Mouse (Mus musculus) midbrain, embryonic 12.5 days (tissue): ENCODE results near the gene Cpped1. TPM values are rescaled to one million over a fixed set of nuclear protein-coding genes. Genes with fewer than 3 reads are reported as not detected.
A peak's percentile ranks its signal among the peaks of the same experiment; 100 is the strongest.

Source experiments
- ATAC-seq: fragments of 200-750 bp; cut with Nextera tagmentation; 2 replicates; pipeline ENCODE4 v1.8.0; 2017; ENCODE audit warnings: low read depth, moderate TSS enrichment, moderate library complexity; ENCODE audit not compliant: low FRiP score
- H3K27ac ChIP-seq: fragments of 300-500 bp; sonication (generic); replicated peaks from 2 replicates; pipeline ENCODE4 v1.5.1; 2016; ENCODE audit warnings: mild to moderate bottlenecking
- H3K27me3 ChIP-seq: fragments of 300-500 bp; sonication (generic); 2 replicates; pipeline ENCODE4 v1.6.1; 2016; ENCODE audit warnings: mild to moderate bottlenecking
- H3K36me3 ChIP-seq: fragments of 300-500 bp; sonication (generic); 2 replicates; pipeline ENCODE4 v1.6.1; 2016
- H3K4me1 ChIP-seq: fragments of 300-500 bp; sonication (generic); 2 replicates; pipeline ENCODE4 v1.6.1; 2016
- H3K4me2 ChIP-seq: fragments of 300-500 bp; sonication (generic); replicated peaks from 2 replicates; pipeline ENCODE4 v1.6.1; 2016; ENCODE audit warnings: mild to moderate bottlenecking, moderate library complexity
- H3K4me3 ChIP-seq: fragments of 300-500 bp; sonication (generic); 2 replicates; pipeline ENCODE4 v1.5.1; 2016; ENCODE audit warnings: mild to moderate bottlenecking
- H3K9ac ChIP-seq: fragments of 300-500 bp; sonication (generic); replicated peaks from 2 replicates; pipeline ENCODE4 v1.6.1; 2016; ENCODE audit warnings: mild to moderate bottlenecking, moderate library complexity
- H3K9me3 ChIP-seq: fragments of 300-500 bp; sonication (generic); 2 replicates; pipeline ENCODE4 v1.6.1; 2016; ENCODE audit warnings: mild to moderate bottlenecking
- WGBS: fragments of 180-500 bp; shearing (Covaris S2); methylation state at CpG from one replicate; pipeline ENCODE4 v1.1.7; 2016; 5-methylcytosine and 5-hydroxymethylcytosine counted together
- polyA plus RNA-seq: library from polyadenylated mRNA; unstranded; fragments of >200 nt; fragmentation: Nextera tagmentation; extraction: Ambion mirVana; gene quantifications from 2 replicates; pipeline ENCODE4 v1.2.1, GENCODE M21; 2016

The Cpped1 gene
- polyA plus RNA-seq, 1 experiment from 2014 or later: 15.2 TPM

DNA sequence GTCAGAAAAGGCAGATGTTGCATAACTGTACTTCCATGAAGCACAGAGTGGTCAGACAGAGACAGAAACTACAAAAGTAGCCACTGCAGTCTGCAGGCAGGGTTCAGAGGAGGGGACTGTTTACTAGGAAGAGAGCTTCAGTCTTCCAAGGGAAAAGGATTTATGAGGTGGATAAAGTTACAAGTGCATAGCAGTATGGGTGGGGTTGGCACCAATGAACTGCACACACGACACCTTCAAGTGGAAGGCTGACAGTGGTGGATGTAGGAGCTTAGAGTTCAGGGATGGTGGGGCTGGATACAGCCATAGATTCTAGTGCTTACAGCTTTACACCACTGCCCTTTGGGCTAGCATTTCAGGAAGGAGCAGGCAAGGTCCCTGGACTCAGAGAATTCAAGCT is 75.8 kb downstream of the Cpped1 start:
- ATAC-seq: no peak
- Histone ChIP-seq H3K9ac (no peak overlapping the region), H3K27ac (no peak overlapping the region), H3K4me3 (no peak overlapping the region), H3K4me2 (no peak overlapping the region), H3K27me3 (no peaks in the 10 kb centered on the region), H3K4me1 (no peaks in the 10 kb centered on the region), H3K9me3 (no peaks in the 10 kb centered on the region), H3K36me3 (no peaks in the 10 kb centered on the region)
- 83% methylated on average over 1 of the region's 1 CpGs for WGBS

DNA sequence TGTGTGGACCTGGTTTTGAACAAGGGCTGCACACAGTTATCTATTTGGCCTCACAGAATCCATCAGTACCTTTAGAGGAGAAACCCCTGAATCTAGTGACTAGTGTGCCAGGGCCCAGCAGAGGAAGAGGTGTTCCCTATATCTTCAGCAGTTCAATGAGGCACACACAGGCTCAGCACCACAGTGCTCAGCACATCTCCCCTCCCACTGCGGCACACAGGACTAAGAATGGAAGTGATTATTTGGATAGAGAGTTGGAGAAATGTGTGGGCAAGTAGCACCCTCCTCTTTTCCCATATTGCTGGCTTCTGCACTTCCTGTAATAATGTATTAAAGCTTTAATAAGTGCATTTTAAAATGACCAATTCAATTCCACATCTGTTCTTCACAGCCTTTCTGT is 80.4 kb downstream of the Cpped1 start:
- Histone ChIP-seq H3K36me3 (no peaks in the 10 kb centered on the region), H3K4me3 (no peak overlapping the region), H3K4me2 (no peak overlapping the region), H3K9me3 (no peaks in the 10 kb centered on the region), H3K4me1 (no peaks in the 10 kb centered on the region), H3K27me3 (no peaks in the 10 kb centered on the region), H3K27ac (no peak overlapping the region), H3K9ac (no peak overlapping the region)
- WGBS: 85% methylated on average over 1 of the region's 1 CpGs
- no peak for ATAC-seq

DNA sequence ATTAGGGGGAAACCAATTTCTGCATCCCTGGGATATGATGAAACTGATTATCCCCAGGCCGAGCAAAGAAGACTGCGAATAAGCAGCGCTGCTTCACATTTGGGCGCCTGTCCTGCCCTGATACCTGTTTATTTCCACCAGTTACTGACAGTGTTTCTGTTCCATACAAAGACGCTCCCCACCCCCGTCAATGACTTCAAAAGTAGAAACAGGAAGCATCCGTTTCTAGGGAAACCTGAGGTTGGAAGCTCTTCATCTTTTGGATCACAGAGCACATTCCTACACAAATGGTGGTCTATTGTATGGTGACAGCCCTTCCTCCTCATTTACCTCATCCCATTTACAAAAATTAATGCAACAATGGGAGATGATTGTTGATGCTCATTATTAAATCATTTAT is 84.4 kb downstream of the Cpped1 start:
- 0 out of 2 replicates have a peak overlapping the region, but pooled peaks have one; percentile 20 for H3K27ac ChIP-seq
- H3K36me3 ChIP-seq: no peaks in the 10 kb centered on the region
- H3K4me2 ChIP-seq: no peak overlapping the region
- no peaks in the 10 kb centered on the region for H3K9me3 ChIP-seq
- no peaks in the 10 kb centered on the region for H3K27me3 ChIP-seq
- H3K4me1 ChIP-seq: no peaks in the 10 kb centered on the region
- no peak overlapping the region for H3K4me3 ChIP-seq
- H3K9ac ChIP-seq: no peak overlapping the region
- ATAC-seq: no peak
- 74% methylated on average over 7 of the region's 7 CpGs for WGBS

DNA sequence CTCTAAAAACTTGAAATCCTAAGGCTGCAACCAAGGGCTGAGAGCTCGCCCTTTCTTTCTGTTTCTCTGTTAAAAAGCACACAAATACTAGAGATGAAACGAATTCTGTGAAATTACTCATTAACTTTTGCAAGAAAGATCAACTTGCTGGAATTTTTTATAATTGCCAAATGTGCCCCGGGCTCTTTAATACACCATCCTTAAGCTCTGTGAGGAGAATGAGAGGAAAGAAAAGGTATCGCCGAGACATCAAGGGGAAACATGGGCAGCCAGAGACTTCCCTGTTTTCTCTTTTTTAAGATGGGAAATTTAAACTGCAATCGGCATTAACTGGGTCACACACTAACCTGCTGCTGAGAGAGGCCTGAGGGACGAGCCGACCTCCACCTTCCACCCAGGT is 84.9 kb downstream of the Cpped1 start:
- 80% methylated on average over 8 of the region's 8 CpGs for WGBS

DNA sequence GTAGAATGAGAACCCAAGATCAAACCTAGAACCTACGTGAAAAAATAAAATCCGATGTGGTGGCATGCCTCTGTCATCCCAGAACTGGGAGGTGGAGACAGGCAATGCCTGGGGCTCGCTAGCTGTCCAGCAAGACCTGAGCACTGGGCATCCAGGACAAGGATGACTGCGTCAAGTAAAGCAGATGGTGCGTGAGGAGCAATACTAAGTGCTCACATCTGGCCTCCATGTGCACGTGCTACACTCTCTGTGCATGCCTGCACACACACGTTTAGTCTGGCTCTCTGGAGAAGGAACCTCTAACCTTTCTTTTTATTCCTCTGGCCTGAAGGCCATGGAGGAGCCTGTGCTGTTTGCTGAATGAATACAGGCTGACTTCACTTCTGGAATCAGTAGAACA is 88.5 kb downstream of the Cpped1 start:
- H3K27ac ChIP-seq: no peak overlapping the region
- H3K9ac ChIP-seq: no peak overlapping the region
- H3K36me3 ChIP-seq: no peaks in the 10 kb centered on the region
- H3K27me3 ChIP-seq: no peaks in the 10 kb centered on the region
- H3K9me3 ChIP-seq: no peaks in the 10 kb centered on the region
- no peak overlapping the region for H3K4me2 ChIP-seq
- no peak overlapping the region for H3K4me3 ChIP-seq
- 78% methylated on average over 7 of the region's 7 CpGs for WGBS
- no peaks in the 10 kb centered on the region for H3K4me1 ChIP-seq
- ATAC-seq: no peak

More for the DNA sequence above, 84.9 kb downstream of the Cpped1 start:
- Histone ChIP-seq H3K4me2 (no peak overlapping the region), H3K9me3 (no peaks in the 10 kb centered on the region), H3K36me3 (no peaks in the 10 kb centered on the region), H3K9ac (no peak overlapping the region), H3K27ac (0 out of 2 replicates have a peak overlapping the region, but pooled peaks have one; percentile 20), H3K27me3 (no peaks in the 10 kb centered on the region), H3K4me3 (no peak overlapping the region), H3K4me1 (no peaks in the 10 kb centered on the region)
- ATAC-seq: no peak

DNA sequence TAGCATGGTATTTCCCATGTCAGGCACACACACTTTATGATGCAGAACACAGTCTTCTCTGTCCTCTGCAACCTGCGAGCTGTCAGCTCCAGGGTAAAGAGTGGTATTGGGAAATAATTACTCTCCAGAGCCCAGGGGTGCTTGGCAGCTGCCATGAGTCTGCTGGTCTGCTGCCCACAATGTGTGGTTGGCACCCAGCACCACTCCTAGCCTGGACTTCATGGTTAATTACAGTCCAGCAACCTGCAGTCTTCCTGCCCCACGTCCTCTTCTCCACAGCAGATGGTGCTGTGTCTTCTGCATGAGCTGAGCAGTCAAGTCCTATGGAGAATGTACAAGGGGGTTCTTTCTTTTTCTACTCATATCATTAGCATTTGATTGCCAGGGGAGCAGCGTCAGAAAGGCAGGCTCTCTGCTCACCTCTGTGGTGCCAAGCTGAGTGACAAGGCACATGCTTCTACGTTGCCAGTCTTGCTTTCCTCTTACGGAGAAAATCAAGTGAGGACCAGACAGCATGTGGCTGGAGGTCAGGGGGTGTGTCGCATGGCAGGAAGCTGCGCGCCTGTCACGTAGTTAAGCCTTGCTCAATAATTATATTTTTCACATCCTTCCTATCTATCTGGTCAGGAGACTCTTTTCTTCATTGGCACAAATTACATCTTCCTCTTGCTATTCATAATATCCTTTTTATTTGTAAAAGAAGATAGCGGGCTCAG is 94.2 kb downstream of the Cpped1 start:
- H3K4me2 ChIP-seq: no peak overlapping the region

DNA sequence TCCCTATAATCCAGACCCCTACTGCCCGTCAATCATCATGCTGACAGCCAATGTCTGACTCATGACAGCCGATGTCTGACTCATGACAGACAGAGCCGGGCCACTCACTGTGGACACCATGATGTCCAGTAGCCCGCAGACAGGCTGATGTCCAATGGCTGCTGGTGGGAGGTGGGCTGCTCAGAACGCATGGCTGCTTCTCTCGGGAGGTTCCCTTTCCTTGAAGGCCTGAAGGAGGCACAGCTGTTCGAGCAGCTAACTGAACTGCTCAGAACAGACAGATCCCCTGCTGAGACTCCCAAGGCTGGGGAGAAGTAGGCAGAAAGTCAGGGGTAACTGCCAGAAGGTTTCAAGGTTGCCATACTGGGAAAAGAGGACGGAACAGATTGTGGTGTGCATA is 97.1 kb downstream of the Cpped1 start:
- ATAC-seq: no peak
- Histone ChIP-seq H3K9me3 (no peaks in the 10 kb centered on the region), H3K4me2 (no peak overlapping the region), H3K36me3 (no peaks in the 10 kb centered on the region), H3K4me3 (no peak overlapping the region), H3K4me1 (no peaks in the 10 kb centered on the region), H3K27me3 (no peaks in the 10 kb centered on the region), H3K9ac (no peak overlapping the region), H3K27ac (no peak overlapping the region)
- WGBS: 75% methylated on average over 8 of the region's 8 CpGs

More for the DNA sequence above, 94.2 kb downstream of the Cpped1 start:
- Histone ChIP-seq H3K27me3 (no peaks in the 10 kb centered on the region), H3K4me3 (no peak overlapping the region), H3K27ac (no peak overlapping the region), H3K9ac (no peak overlapping the region), H3K36me3 (no peaks in the 10 kb centered on the region), H3K9me3 (no peaks in the 10 kb centered on the region), H3K4me1 (no peaks in the 10 kb centered on the region)
- ATAC-seq: no peak
- WGBS: 80% methylated on average over 10 of the region's 10 CpGs

DNA sequence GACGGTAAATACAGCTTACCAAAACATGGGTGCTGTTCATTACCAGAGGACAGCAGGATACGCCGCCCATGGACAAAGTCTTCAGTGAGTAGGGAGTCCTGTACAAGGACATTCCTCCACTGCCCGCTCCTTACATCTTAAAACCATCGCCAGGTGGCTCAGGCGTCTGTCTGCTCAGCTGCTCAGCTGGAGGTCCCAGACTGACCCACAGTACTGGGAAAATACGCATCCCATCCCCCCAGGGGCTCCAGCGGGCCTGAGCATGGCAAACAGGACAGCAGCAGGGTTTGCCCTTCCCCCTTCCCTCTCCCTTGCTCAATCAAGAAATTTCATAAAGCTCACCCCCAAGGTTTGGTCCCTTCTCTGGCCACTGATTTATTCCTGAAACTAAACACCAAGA is 99.6 kb downstream of the Cpped1 start:
- no peak overlapping the region for H3K4me3 ChIP-seq
- 43% methylated on average over 8 of the region's 8 CpGs for whole genome bisulfite sequencing

DNA sequence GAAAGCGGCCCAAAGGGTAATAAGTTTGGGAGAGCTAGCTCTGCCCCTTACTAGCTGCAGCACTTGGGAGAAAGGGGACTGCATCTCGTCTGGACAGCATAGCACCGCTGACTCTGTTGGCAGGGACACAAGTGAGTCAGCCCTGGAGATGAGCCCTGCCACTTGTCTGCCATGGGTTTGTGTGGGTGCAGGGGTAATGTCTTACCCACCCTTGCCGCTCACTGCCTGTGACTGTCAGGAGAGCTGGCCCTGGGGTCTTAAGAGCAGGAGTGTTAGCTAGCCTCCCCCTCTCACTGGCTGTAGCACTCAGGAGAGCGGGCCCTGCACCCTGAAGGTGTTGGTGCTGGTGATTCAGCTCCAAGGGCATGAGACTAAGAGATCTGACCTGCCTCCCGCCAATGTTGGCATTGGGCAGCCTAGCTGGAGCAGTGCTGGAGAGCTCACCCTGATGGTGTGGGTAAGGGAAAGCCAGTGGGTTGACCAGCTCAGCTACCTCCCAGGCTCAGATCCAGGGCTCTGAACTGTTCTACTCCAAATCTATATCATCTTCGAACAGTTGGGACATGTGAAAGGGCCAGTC is 107.2 kb downstream of the Cpped1 start:
- 90% methylated on average over 7 of the region's 7 CpGs for WGBS
- Histone ChIP-seq H3K36me3 (0 out of 2 replicates have a peak, but pooled peaks cover 4% of the 10 kb centered on the region), H3K9me3 (no peaks in the 10 kb centered on the region), H3K4me2 (no peak overlapping the region), H3K27ac (no peak overlapping the region), H3K27me3 (no peaks in the 10 kb centered on the region), H3K4me3 (no peak overlapping the region), H3K4me1 (no peaks in the 10 kb centered on the region), H3K9ac (no peak overlapping the region)
- ATAC-seq: no peak

More for the DNA sequence above, 99.6 kb downstream of the Cpped1 start:
- no peak for ATAC-seq
- Histone ChIP-seq H3K9ac (no peak overlapping the region), H3K27me3 (no peaks in the 10 kb centered on the region), H3K4me2 (no peak overlapping the region), H3K36me3 (no peaks in the 10 kb centered on the region), H3K27ac (no peak overlapping the region), H3K9me3 (no peaks in the 10 kb centered on the region), H3K4me1 (no peaks in the 10 kb centered on the region)

DNA sequence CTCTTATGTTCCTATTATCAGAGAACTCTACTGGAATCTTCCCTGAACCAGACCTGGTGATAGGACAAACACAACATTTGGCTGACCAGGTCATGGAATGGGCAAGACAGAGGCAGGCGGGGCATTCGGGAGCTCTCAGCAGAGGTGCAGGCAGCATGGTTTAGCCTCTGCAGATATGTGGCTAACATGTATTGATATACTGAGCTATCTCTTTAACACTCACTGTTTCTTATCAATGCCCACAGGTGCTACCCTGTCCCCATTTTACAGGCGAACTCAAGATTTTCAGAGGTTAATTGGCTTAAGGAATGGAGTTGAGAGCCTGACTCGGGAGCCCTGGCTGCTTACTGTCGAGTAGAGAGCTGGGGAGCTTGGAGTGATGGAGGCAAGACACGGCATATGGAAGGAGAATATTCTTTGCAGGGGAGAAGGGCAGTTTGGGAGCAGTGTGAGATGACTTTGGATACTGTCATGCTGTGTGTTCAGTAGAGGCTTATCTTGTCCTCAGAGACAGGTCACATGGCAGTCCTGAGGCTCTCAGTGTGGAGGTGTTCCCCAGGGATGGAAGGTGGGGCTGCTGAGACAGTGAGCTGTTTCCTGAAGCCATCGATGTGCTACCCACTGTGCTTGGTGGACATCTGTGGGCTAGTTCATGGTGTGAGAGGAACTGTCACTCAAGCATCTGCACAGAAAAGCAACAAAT is 113.3 kb downstream of the Cpped1 start:
- H3K9ac ChIP-seq: no peak overlapping the region
- H3K4me1 ChIP-seq: no peaks in the 10 kb centered on the region
- H3K4me2 ChIP-seq: no peak overlapping the region
- 77% methylated on average over 7 of the region's 7 CpGs for WGBS
- no peaks in the 10 kb centered on the region for H3K9me3 ChIP-seq
- ATAC-seq: no peak
- no peak overlapping the region for H3K27ac ChIP-seq
- H3K36me3 ChIP-seq: no peaks in the 10 kb centered on the region
- no peaks in the 10 kb centered on the region for H3K27me3 ChIP-seq
- H3K4me3 ChIP-seq: no peak overlapping the region

DNA sequence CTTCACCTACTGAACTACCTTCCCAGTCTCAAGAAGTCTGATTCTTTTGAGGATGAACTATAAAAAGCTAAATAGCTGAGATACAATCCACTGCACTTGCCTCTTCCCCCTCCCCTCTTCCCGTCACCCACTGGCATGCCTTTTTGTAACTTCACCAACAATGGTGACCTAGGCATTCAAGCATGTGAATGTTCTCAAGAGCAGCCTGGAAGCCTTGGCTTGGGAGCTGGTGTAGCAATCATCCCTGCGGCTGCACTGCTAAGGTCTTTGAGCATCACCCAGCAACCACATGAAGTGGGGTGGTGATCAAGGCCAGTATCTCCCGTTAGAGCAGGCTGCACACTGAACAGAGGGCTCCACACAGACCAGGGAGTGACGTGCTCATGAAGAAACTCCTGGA is 114.6 kb downstream of the Cpped1 start:
- 70% methylated on average over 4 of the region's 4 CpGs for WGBS
- H3K4me3 ChIP-seq: no peak overlapping the region
- ATAC-seq: no peak
- no peak overlapping the region for H3K27ac ChIP-seq
- H3K27me3 ChIP-seq: no peaks in the 10 kb centered on the region
- H3K36me3 ChIP-seq: no peaks in the 10 kb centered on the region
- H3K9ac ChIP-seq: no peak overlapping the region
- no peak overlapping the region for H3K4me2 ChIP-seq
- no peaks in the 10 kb centered on the region for H3K4me1 ChIP-seq
- H3K9me3 ChIP-seq: no peaks in the 10 kb centered on the region

DNA sequence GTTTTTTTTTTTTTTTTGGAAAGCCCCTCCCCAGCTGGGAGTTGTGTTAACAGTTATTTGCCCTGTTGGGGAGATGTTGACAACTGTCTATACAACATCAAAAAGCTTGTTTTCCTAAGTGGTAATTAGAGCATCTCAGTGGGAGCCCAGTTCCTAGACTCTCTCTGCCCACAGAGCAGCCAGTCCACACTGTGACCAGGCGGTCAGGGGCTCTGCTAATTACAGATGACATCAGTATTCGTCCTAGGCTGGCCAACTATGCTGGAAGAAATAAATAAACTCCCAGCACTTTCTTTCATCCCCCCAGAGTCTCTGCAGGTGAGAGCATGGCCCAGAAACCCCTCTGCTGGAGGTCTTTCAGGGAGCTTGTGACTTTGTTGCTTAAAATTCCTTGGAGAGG is 115.9 kb downstream of the Cpped1 start:
- no peak for ATAC-seq
- H3K36me3 ChIP-seq: no peaks in the 10 kb centered on the region
- WGBS: 28% methylated on average over 2 of the region's 2 CpGs

More for the DNA sequence above, 115.9 kb downstream of the Cpped1 start:
- H3K9me3 ChIP-seq: no peaks in the 10 kb centered on the region
- H3K4me2 ChIP-seq: no peak overlapping the region
- no peaks in the 10 kb centered on the region for H3K4me1 ChIP-seq
- no peak overlapping the region for H3K9ac ChIP-seq
- no peaks in the 10 kb centered on the region for H3K27me3 ChIP-seq
- H3K4me3 ChIP-seq: no peak overlapping the region
- no peak overlapping the region for H3K27ac ChIP-seq
